Mouse (Mus musculus): ENCODE results near the gene Chst10. TPM values are rescaled to one million over a fixed set of nuclear protein-coding genes. Genes with fewer than 3 reads are reported as not detected.

Chst10 gene
- total and polyA plus RNA-seq, 3 experiments, result 5.1 to 9.5 (median 7.3) TPM

DNA sequence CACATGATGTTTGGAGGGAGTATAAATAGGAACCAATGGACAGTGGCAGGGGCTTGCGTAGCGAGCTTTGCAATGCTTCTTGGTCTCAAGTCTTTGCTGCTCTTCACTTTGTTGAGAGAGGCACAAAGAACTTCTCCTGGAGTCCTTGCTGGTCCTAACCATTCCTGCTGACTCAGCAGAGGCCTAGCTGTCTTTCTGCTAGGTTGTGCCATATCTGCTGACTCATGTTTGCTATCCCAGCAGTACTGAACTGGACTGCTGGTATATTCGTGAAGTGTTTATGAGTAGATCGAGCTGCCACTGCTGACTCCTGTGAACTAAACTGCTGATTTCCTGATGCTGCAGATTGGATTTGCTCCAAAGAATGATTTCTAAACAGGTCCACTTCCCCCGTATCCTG, 37.8 kb downstream of the Chst10 start:
- dilution Hi-C loops (cut with MboI; ENCODE audit: extremely low pct_ligation_motif_present, extremely low pct_unique_long_range_greater_than_20kb, low sequenced_read_pairs) (no loop called here), in situ Hi-C loops (cut with MboI; ENCODE audit: low pct_ligation_motif_present, low pct_unique_long_range_greater_than_20kb, low sequenced_read_pairs) (loop anchor here (10.0 kb wide), 1 partner anchor 75 kb away; the partner anchor contains the start of gene Nms)
- Histone ChIP-seq H3K9me3 (replicated peaks; ENCODE audit: low read length) (no peaks in the 10 kb centered on the region), H3K4me1 (ENCODE audit: control insufficient read depth in 1 of 2, insufficient read depth in 2 of 2) (no peaks in the 10 kb centered on the region), H3K27me3 (replicated peaks) (no peaks in the 10 kb centered on the region), H3K4me3 (replicated peaks in 1 of 3; ENCODE audit: low read depth in 2 of 3, low read length in 2 of 3, poor library complexity in 1 of 3) (no peak overlapping the region), H3K36me3 (replicated peaks in 1 of 2; ENCODE audit: control insufficient read depth in 1 of 2, insufficient read depth in 1 of 2, low read length in 1 of 2) (peaks cover 0 to 19% of the 10 kb centered on the region in 2 experiments), H3K4me2 (ENCODE audit: insufficient read depth, low read depth, poor library complexity, severe bottlenecking) (no peak overlapping the region), H3K9ac (ENCODE audit: insufficient read depth, low read depth) (no peak overlapping the region), H3K27ac (ENCODE audit: insufficient read depth, low read depth) (no peak overlapping the region), H3K79me2 (replicated peaks; ENCODE audit: control insufficient read depth, extremely low read depth, insufficient read depth, poor library complexity, severe bottlenecking) (no peaks in the 10 kb centered on the region)
- no peak for TF ChIP-seq ZC3H11A (IDR thresholded peaks at IDR 0.05; ENCODE audit: low read depth, low read length)
- peak; percentile 88 for TF ChIP-seq MAFK (IDR thresholded peaks at IDR 0.05; ENCODE audit: insufficient replicate concordance, low read length)
- no peak for DNase-seq (ENCODE audit: extremely low read depth)

DNA sequence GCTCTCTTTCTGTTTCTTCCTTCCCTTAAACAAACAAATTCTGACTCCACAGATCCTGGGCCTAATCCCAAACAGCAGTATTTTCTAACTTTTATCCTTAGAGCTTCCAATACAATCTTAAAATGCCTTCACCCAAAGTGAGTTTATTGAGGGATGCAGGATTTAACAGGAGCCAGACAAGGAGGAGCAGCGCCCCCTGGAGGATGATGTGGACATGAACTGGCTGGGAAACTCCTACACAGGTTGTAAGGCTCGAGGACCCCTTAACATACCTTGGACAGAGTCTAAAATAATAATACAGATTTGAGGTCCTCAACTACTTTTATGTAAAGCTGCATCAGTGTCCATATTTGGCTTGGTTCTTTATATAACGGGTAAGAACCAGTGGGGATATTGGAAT, 41.8 kb downstream of the Chst10 start:
- dilution Hi-C loops (cut with MboI; ENCODE audit: extremely low pct_ligation_motif_present, extremely low pct_unique_long_range_greater_than_20kb, low sequenced_read_pairs) (no loop called here), in situ Hi-C loops (cut with MboI; ENCODE audit: low pct_ligation_motif_present, low pct_unique_long_range_greater_than_20kb, low sequenced_read_pairs) (no loop called here)

DNA sequence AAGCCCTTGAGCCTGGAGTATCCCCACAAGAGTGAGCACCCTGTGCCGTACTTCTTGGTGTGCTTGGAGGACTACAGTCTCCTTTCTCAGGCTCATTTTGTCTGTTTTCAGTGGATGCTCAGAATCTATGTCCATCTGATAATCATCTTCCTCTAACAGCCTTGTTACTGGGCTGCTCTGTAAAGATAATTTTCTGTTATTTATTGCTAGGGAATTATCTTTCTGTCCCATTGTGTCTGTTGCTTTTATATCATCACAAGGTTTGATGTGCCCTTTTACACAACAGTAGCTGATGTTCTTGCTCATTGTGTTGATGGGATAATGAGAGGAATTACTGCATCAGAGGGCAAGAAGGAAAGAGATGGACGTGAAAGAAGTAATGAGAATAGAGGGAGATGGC, 45.7 kb downstream of the Chst10 start:
- Histone ChIP-seq H3K4me1 (ENCODE audit: control insufficient read depth in 1 of 2, insufficient read depth in 2 of 2) (peaks cover 0 to 6% of the 10 kb centered on the region in 2 experiments; a peak in 2 of 4 replicates), H3K4me2 (ENCODE audit: insufficient read depth, low read depth, poor library complexity, severe bottlenecking) (no peak overlapping the region), H3K4me3 (replicated peaks in 1 of 3; ENCODE audit: low read depth in 2 of 3, low read length in 2 of 3, poor library complexity in 1 of 3) (no peak overlapping the region), H3K36me3 (replicated peaks in 1 of 2; ENCODE audit: control insufficient read depth in 1 of 2, insufficient read depth in 1 of 2, low read length in 1 of 2) (no peaks in the 10 kb centered on the region), H3K79me2 (replicated peaks; ENCODE audit: control insufficient read depth, extremely low read depth, insufficient read depth, poor library complexity, severe bottlenecking) (no peaks in the 10 kb centered on the region; the same call in 1 of the 2 replicates), H3K9me3 (replicated peaks; ENCODE audit: low read length) (no peaks in the 10 kb centered on the region), H3K27ac (ENCODE audit: insufficient read depth, low read depth) (no peak overlapping the region), H3K27me3 (replicated peaks) (no peaks in the 10 kb centered on the region), H3K9ac (ENCODE audit: insufficient read depth, low read depth) (no peak overlapping the region)
- no peak for TF ChIP-seq NELFE (IDR thresholded peaks at IDR 0.05; ENCODE audit: low read depth, low read length)
- no peak for TF ChIP-seq TCF12 (IDR thresholded peaks at IDR 0.05; ENCODE audit: low read depth, low read length)
- TF ChIP-seq CHD1 (IDR thresholded peaks at IDR 0.05; ENCODE audit: low read depth, low read length), result no peak
- TF ChIP-seq ZC3H11A (IDR thresholded peaks at IDR 0.05; ENCODE audit: low read depth, low read length), result no peak
- no peak for TF ChIP-seq CHD2 (IDR thresholded peaks at IDR 0.05; ENCODE audit: low read length)
- no peak for TF ChIP-seq PAX5 (IDR thresholded peaks at IDR 0.05; ENCODE audit: low read length)
- in situ Hi-C loops (cut with MboI; ENCODE audit: low pct_ligation_motif_present, low pct_unique_long_range_greater_than_20kb, low sequenced_read_pairs) (no loop called here), dilution Hi-C loops (cut with MboI; ENCODE audit: extremely low pct_ligation_motif_present, extremely low pct_unique_long_range_greater_than_20kb, low sequenced_read_pairs) (no loop called here)
- no peak for DNase-seq (ENCODE audit: extremely low read depth)

More for the DNA sequence above, 41.8 kb downstream of the Chst10 start:
- Histone ChIP-seq H3K36me3 (replicated peaks in 1 of 2; ENCODE audit: control insufficient read depth in 1 of 2, insufficient read depth in 1 of 2, low read length in 1 of 2) (no peaks in the 10 kb centered on the region), H3K4me1 (ENCODE audit: control insufficient read depth in 1 of 2, insufficient read depth in 2 of 2) (no peaks in the 10 kb centered on the region), H3K9ac (ENCODE audit: insufficient read depth, low read depth) (no peak overlapping the region), H3K27me3 (replicated peaks) (no peaks in the 10 kb centered on the region), H3K4me3 (replicated peaks in 1 of 3; ENCODE audit: low read depth in 2 of 3, low read length in 2 of 3, poor library complexity in 1 of 3) (no peak overlapping the region), H3K27ac (ENCODE audit: insufficient read depth, low read depth) (no peak overlapping the region), H3K79me2 (replicated peaks; ENCODE audit: control insufficient read depth, extremely low read depth, insufficient read depth, poor library complexity, severe bottlenecking) (no peaks in the 10 kb centered on the region; the same call in 1 of the 2 replicates), H3K4me2 (ENCODE audit: insufficient read depth, low read depth, poor library complexity, severe bottlenecking) (no peak overlapping the region), H3K9me3 (replicated peaks; ENCODE audit: low read length) (no peaks in the 10 kb centered on the region)
- TF ChIP-seq MAFK (IDR thresholded peaks at IDR 0.05; ENCODE audit: insufficient replicate concordance, low read length), result no peak
- peak; percentile 75 for TF ChIP-seq RAD21 (IDR thresholded peaks at IDR 0.05; ENCODE audit: low read depth, low read length)
- TF ChIP-seq HCFC1 (IDR thresholded peaks at IDR 0.05; ENCODE audit: low read depth, low read length), result no peak
- peak; percentile 67 for TF ChIP-seq SMC3 (IDR thresholded peaks at IDR 0.05; ENCODE audit: low read depth, low read length)
- TF ChIP-seq CTCF (conservative IDR thresholded peaks at IDR 0.05 in 1 of 2, IDR thresholded peaks at IDR 0.05 in 1 of 2; ENCODE audit: low read depth in 2 of 2, low read length in 2 of 2), result peak; percentile 72 to 81
- DNase-seq (ENCODE audit: extremely low read depth), result peak; percentile 60

Measured in CH12.LX (cell line).